8 mouse cellular contexts compared by ENCODE assay signal in the genomic region with DNA sequence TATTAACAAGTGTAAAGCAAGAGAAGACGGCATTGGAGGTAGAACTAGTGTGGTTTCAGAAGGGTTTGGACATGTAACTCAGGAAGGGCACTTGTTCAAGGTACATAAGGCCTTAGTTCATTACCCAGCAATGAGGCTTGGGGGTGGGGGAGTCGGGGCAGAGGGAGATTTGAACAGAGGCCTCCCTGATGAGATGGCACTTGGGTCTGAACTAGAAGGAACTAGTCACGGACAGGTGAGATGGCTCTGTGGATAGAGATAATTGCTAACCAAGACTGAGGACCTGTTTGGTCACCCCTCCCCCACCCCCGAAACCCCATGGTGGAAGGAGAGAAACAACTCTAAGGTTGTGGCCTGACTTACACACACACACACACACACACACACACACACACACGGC. TPM values are rescaled to one million over a fixed set of nuclear protein-coding genes. Genes with fewer than 3 reads are reported as not detected.
A peak's percentile ranks its signal among the peaks of the same experiment; 100 is the strongest.
DNase-seq lines count a peak whose midpoint lies in the region; ATAC-seq lines count a peak whose summit lies in the region.

No protein-coding gene starts in this region.

- peak overlapping the region; percentile 70 for H3K4me2 ChIP-seq in hindbrain, embryonic 12.5 days (replicated peaks)
- peak overlapping the region; percentile 77 for H3K4me2 ChIP-seq in midbrain, embryonic 12.5 days (replicated peaks)

- H3K4me1 ChIP-seq in hindbrain, embryonic 12.5 days = peaks cover 24% of the 10 kb centered on the region
- peaks cover 25% of the 10 kb centered on the region for H3K4me1 ChIP-seq in midbrain, embryonic 12.5 days

- no peaks in the 10 kb centered on the region for H3K27me3 ChIP-seq in hindbrain, embryonic 12.5 days
- H3K27me3 ChIP-seq in midbrain, embryonic 12.5 days = no peaks in the 10 kb centered on the region

- H3K9me3 ChIP-seq in hindbrain, embryonic 12.5 days (replicated peaks) = no peaks in the 10 kb centered on the region
- H3K9me3 ChIP-seq in midbrain, embryonic 12.5 days = no peaks in the 10 kb centered on the region

- H3K4me3 ChIP-seq in hindbrain, embryonic 12.5 days = peak overlapping the region; percentile 68
- peak overlapping the region; percentile 71 for H3K4me3 ChIP-seq in midbrain, embryonic 12.5 days

- H3K36me3 ChIP-seq in hindbrain, embryonic 12.5 days = peaks cover 12% of the 10 kb centered on the region
- peaks cover 36% of the 10 kb centered on the region for H3K36me3 ChIP-seq in midbrain, embryonic 12.5 days

- ATAC-seq in CD4-positive, CD25-positive, alpha-beta regulatory T cell, adult 4 months = no peak
- no peak for ATAC-seq in hindbrain, embryonic 12.5 days (ENCODE audit: low FRiP score)
- ATAC-seq in midbrain, embryonic 12.5 days (ENCODE audit: low FRiP score, low read depth) = no peak

- no peak overlapping the region for H3K27ac ChIP-seq in hindbrain, embryonic 12.5 days
- H3K27ac ChIP-seq in midbrain, embryonic 12.5 days (replicated peaks) = no peak overlapping the region

- peak overlapping the region; percentile 65 for H3K9ac ChIP-seq in hindbrain, embryonic 12.5 days
- H3K9ac ChIP-seq in midbrain, embryonic 12.5 days (replicated peaks) = peak overlapping the region; percentile 76

- WGBS in hindbrain, embryonic 12.5 days = 55% methylated on average over 5 of the region's 5 CpGs
- WGBS in midbrain, embryonic 12.5 days = 37% methylated on average over 4 of the region's 5 CpGs

- peak; percentile 10 for DNase-seq in CD4-positive, CD25-positive, alpha-beta regulatory T cell, adult 2 months (ENCODE audit: low read depth, low spot score)
- peak; percentile 22 for DNase-seq in MEL-GATA-1-ER (ENCODE audit: extremely low read depth, low read depth)
- no peak for DNase-seq in ovary, postnatal 14 days (ENCODE audit: low spot score)
- no peak for DNase-seq in thymus, postnatal 25 days
- DNase-seq in T-cell, adult 2 months (ENCODE audit: low spot score) = no peak

RNA-seq across cellular contexts. Expression of a gene that starts 1.1 kb away (rescaled TPM):
- polyA plus RNA-seq in CD4-positive, CD25-positive, alpha-beta regulatory T cell, adult 4 months (2017; shearing (Covaris generic)) = 10 to 100 TPM in 1 of 2 experiments, 1 to 10 TPM in 1; 3.0 to 11.1 TPM
- polyA plus RNA-seq in hindbrain, embryonic 12.5 days (2016; fragmentation: Nextera tagmentation; extraction: Ambion mirVana) = 63.2 and 65.8 TPM in 2 replicates
- 92.1 and 94.5 TPM in 2 replicates for polyA plus RNA-seq in midbrain, embryonic 12.5 days (2016; fragmentation: Nextera tagmentation; extraction: Ambion mirVana)

RNA-seq across cellular contexts. Expression of a gene that starts 49.6 kb away (rescaled TPM):
- 1 to 10 TPM; 1.3 to 4.2 TPM for polyA plus RNA-seq in CD4-positive, CD25-positive, alpha-beta regulatory T cell, adult 4 months (2017; shearing (Covaris generic))
- polyA plus RNA-seq in hindbrain, embryonic 12.5 days (2016; fragmentation: Nextera tagmentation; extraction: Ambion mirVana) = 5.4 and 6.2 TPM in 2 replicates
- 2.1 and 4.1 TPM in 2 replicates for polyA plus RNA-seq in midbrain, embryonic 12.5 days (2016; fragmentation: Nextera tagmentation; extraction: Ambion mirVana)

Comparison
In these comparisons a context has a peak if more than half of its experiments do, and no peak if none do; other contexts are left out.
1. DNase-seq: peak in CD4-positive, CD25-positive, alpha-beta regulatory T cell, adult 2 months (single experiment) and MEL-GATA-1-ER (single experiment); none in ovary, postnatal 14 days (single experiment), thymus, postnatal 25 days (single experiment) and T-cell, adult 2 months (single experiment).